Mouse (Mus musculus) brain, embryonic 14.5 days (tissue): ENCODE measurements at regions not wholly inside any gene's neighbourhood (a gene's known extent, or its start where the extent isn't known, plus 50 kb on each side); places are given as distances from the start of the nearest gene placed in this dataset.

Experiments
- DNase-seq: peaks from one replicate; pipeline ENCODE4 v3.0.0-alpha.2; 2011; ENCODE audit warnings: low read depth
- CTCF ChIP-seq: fragments of 200-500 bp; IDR thresholded peaks from 2 replicates; pipeline ENCODE4 v1.5.1; 2012; ENCODE audit warnings: inconsistent platforms, mild to moderate bottlenecking, moderate library complexity, borderline replicate concordance; ENCODE audit not compliant: insufficient read depth, insufficient read length; ENCODE audit errors: extremely low read depth
- POLR2A ChIP-seq: fragments of 200-500 bp; IDR thresholded peaks from 2 replicates; pipeline ENCODE4 v1.6.1; 2012; ENCODE audit warnings: mild to moderate bottlenecking, inconsistent platforms, borderline replicate concordance; ENCODE audit not compliant: poor library complexity, insufficient read depth, insufficient read length, severe bottlenecking; ENCODE audit errors: extremely low read depth

GRCm38 (mm10) chr13:11490766-11491165 lies 616.0 kb downstream of the Ryr2 start:
- TF ChIP-seq POLR2A = no peak
- TF ChIP-seq CTCF = no peak
- no peak for DNase-seq

GRCm38 (mm10) chr13:11483142-11483541 lies 623.6 kb downstream of the Ryr2 start:
- TF ChIP-seq CTCF = no peak
- no peak for DNase-seq

GRCm38 (mm10) chr13:11482701-11483100 lies 624.0 kb downstream of the Ryr2 start:
- TF ChIP-seq CTCF = no peak
- TF ChIP-seq POLR2A = no peak
- peak; percentile 56 for DNase-seq

- TF ChIP-seq CTCF = no peak
- TF ChIP-seq POLR2A = no peak
Observed at GRCm38 (mm10) chr13:11460251-11460650, 646.5 kb downstream of the Ryr2 start.

GRCm38 (mm10) chr13:11455113-11455512 lies 651.6 kb downstream of the Ryr2 start:
- TF ChIP-seq CTCF = no peak
- no peak for TF ChIP-seq POLR2A
- no peak for DNase-seq

More at GRCm38 (mm10) chr13:11460251-11460650, 646.5 kb downstream of the Ryr2 start:
- DNase-seq = no peak

- no peak for DNase-seq
Observed at GRCm38 (mm10) chr13:11452448-11452847, 654.3 kb downstream of the Ryr2 start.

GRCm38 (mm10) chr13:11432465-11433339 lies 674.0 kb downstream of the Ryr2 start:
- DNase-seq = peak; percentile 6
- TF ChIP-seq CTCF (no peak), POLR2A (no peak)

More at GRCm38 (mm10) chr13:11452448-11452847, 654.3 kb downstream of the Ryr2 start:
- TF ChIP-seq POLR2A (no peak), CTCF (no peak)

- TF ChIP-seq POLR2A (no peak), CTCF (no peak)
- no peak for DNase-seq
Observed at GRCm38 (mm10) chr13:11426820-11427219, 679.9 kb downstream of the Ryr2 start.

- peak; percentile 79 for DNase-seq
- TF ChIP-seq CTCF (no peak), POLR2A (no peak)
Observed at GRCm38 (mm10) chr13:11392027-11392426, 714.7 kb downstream of the Ryr2 start.

- DNase-seq = no peak
- no peak for TF ChIP-seq POLR2A
- no peak for TF ChIP-seq CTCF
Observed at GRCm38 (mm10) chr13:11375452-11375851, 731.3 kb downstream of the Ryr2 start.

GRCm38 (mm10) chr13:11369456-11369855 lies 737.3 kb downstream of the Ryr2 start:
- no peak for DNase-seq
- TF ChIP-seq POLR2A (no peak), CTCF (no peak)

GRCm38 (mm10) chr13:11362872-11363271 lies 743.9 kb downstream of the Ryr2 start:
- no peak for DNase-seq
- TF ChIP-seq POLR2A (no peak), CTCF (no peak)
